Mouse (Mus musculus): ENCODE results near the gene Olfr605. TPM values are rescaled to one million over a fixed set of nuclear protein-coding genes. Genes with fewer than 3 reads are reported as not detected.

The Olfr605 gene
- polyA plus RNA-seq, 1 experiment from 2014 or later: not detected

DNA sequence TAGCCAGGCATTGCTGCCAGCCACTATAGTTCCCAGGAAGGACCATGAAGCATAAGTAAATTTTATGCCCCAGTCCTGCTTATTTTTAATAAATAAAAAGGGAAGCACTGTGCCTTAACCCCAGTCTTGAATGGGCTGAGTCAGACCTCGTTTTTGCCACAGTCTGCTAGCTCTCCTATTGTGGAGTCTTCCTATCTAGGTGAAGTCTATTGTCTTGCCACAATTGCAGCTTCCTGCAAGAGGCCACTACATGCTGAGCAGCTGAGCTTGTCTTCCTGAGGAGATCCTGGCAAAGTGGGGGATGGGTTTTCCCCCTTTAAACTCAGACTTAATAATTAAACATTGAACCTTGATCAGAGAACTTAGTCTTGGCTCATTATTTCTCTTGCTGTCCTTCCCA lies 46.3 kb downstream of the Olfr605 start:
- no peak overlapping the region for H3K9ac ChIP-seq (replicated peaks)
- 14% methylated on average over 1 of the region's 1 CpGs for WGBS (ENCODE audit: insufficient replicate concordance)
- no peaks in the 10 kb centered on the region for H3K36me3 ChIP-seq (replicated peaks; ENCODE audit: insufficient read depth, low read length)
- no peaks in the 10 kb centered on the region for H3K9me3 ChIP-seq (ENCODE audit: low read length)
- DNase-seq: no peak
- H3K4me2 ChIP-seq (ENCODE audit: low read depth, low read length): no peak overlapping the region
- no peak for ATAC-seq
- H3K4me3 ChIP-seq (ENCODE audit: low read depth, low read length): no peak overlapping the region
- no peak overlapping the region for H3K27ac ChIP-seq (ENCODE audit: low read depth)
- no peaks in the 10 kb centered on the region for H3K27me3 ChIP-seq (ENCODE audit: insufficient read depth, low read length)
- H3K4me1 ChIP-seq (ENCODE audit: insufficient read depth): no peaks in the 10 kb centered on the region
- no peak for TF ChIP-seq CTCF (IDR thresholded peaks at IDR 0.05; ENCODE audit: low read depth)
- TF ChIP-seq EP300 (IDR thresholded peaks at IDR 0.05; ENCODE audit: low read depth): no peak

DNA sequence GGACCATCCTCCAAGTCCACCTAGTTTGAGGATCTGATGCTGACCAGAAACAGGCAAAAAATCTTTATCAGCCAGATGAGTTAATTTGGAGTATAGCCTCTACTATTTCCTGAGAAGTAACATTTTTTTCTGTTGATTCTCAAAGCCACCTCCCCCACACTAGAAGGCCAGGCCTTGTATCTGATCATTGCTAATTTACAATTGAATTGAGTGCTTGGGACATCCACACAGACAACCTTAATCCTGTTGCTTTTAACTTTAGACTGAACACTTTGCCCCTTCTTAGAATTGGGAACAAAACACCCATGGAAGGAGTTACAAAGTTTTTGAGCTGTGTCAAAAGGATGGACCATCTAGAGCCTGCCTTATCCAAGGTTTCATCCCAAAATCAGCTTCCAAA lies 47.5 kb downstream of the Olfr605 start:
- Histone ChIP-seq H3K4me1 (ENCODE audit: insufficient read depth) (no peaks in the 10 kb centered on the region), H3K4me2 (ENCODE audit: low read depth, low read length) (no peak overlapping the region), H3K36me3 (replicated peaks; ENCODE audit: insufficient read depth, low read length) (no peaks in the 10 kb centered on the region), H3K9ac (replicated peaks) (no peak overlapping the region), H3K4me3 (ENCODE audit: low read depth, low read length) (no peak overlapping the region), H3K9me3 (ENCODE audit: low read length) (no peaks in the 10 kb centered on the region), H3K27ac (ENCODE audit: low read depth) (no peak overlapping the region), H3K27me3 (ENCODE audit: insufficient read depth, low read length) (no peaks in the 10 kb centered on the region)
- ATAC-seq (no peak), DNase-seq (no peak)
- TF ChIP-seq CTCF (IDR thresholded peaks at IDR 0.05; ENCODE audit: low read depth) (no peak), EP300 (IDR thresholded peaks at IDR 0.05; ENCODE audit: low read depth) (no peak)

Small RNA genes lying within 50 kb of the gene (microRNA-seq; reads per million reads assigned to microRNA genes)
- not detected for gene Gm25774

Other genes starting within 250 kb of the Olfr605 start
- gene Olfr593, start 233.6 kb downstream of the Olfr605 start, polyA plus RNA-seq (2015; fragmentation: Nextera tagmentation; extraction: Ambion mirVana): not detected in 2 replicates
- not detected in 2 replicates for gene Olfr594, start 228.4 kb downstream of the Olfr605 start, polyA plus RNA-seq (2015; fragmentation: Nextera tagmentation; extraction: Ambion mirVana)
- not detected in 2 replicates for gene Usp17ld, start 192.9 kb downstream of the Olfr605 start, polyA plus RNA-seq (2015; fragmentation: Nextera tagmentation; extraction: Ambion mirVana)
- not detected in 2 replicates for gene Olfr596, start 139.8 kb downstream of the Olfr605 start, polyA plus RNA-seq (2015; fragmentation: Nextera tagmentation; extraction: Ambion mirVana)
- not detected in 2 replicates for gene Olfr597, start 129.1 kb downstream of the Olfr605 start, polyA plus RNA-seq (2015; fragmentation: Nextera tagmentation; extraction: Ambion mirVana)
- not detected in 2 replicates for gene Olfr598, start 121.9 kb downstream of the Olfr605 start, polyA plus RNA-seq (2015; fragmentation: Nextera tagmentation; extraction: Ambion mirVana)
- not detected in 2 replicates for gene Olfr599, start 109.5 kb downstream of the Olfr605 start, polyA plus RNA-seq (2015; fragmentation: Nextera tagmentation; extraction: Ambion mirVana)
- gene Olfr600, start 95.8 kb downstream of the Olfr605 start, polyA plus RNA-seq (2015; fragmentation: Nextera tagmentation; extraction: Ambion mirVana): not detected in 2 replicates
- gene Olfr601, start 82.8 kb downstream of the Olfr605 start, polyA plus RNA-seq (2015; fragmentation: Nextera tagmentation; extraction: Ambion mirVana): not detected in 2 replicates
- not detected in 2 replicates for gene Olfr603, start 59.3 kb downstream of the Olfr605 start, polyA plus RNA-seq (2015; fragmentation: Nextera tagmentation; extraction: Ambion mirVana)
- gene Usp17lc, start 30.4 kb downstream of the Olfr605 start, polyA plus RNA-seq (2015; fragmentation: Nextera tagmentation; extraction: Ambion mirVana): not detected in 2 replicates
- not detected in 2 replicates for gene Olfr606, start 3.6 kb upstream of the Olfr605 start, polyA plus RNA-seq (2015; fragmentation: Nextera tagmentation; extraction: Ambion mirVana)
- gene Olfr607, start 18.7 kb upstream of the Olfr605 start, polyA plus RNA-seq (2015; fragmentation: Nextera tagmentation; extraction: Ambion mirVana): not detected in 2 replicates
- not detected in 2 replicates for gene Olfr608, start 24.4 kb upstream of the Olfr605 start, polyA plus RNA-seq (2015; fragmentation: Nextera tagmentation; extraction: Ambion mirVana)
- gene Olfr609, start 52.6 kb upstream of the Olfr605 start, polyA plus RNA-seq (2015; fragmentation: Nextera tagmentation; extraction: Ambion mirVana): not detected in 2 replicates
- not detected in 2 replicates for gene Olfr610, start 66.7 kb upstream of the Olfr605 start, polyA plus RNA-seq (2015; fragmentation: Nextera tagmentation; extraction: Ambion mirVana)
- not detected in 2 replicates for gene Olfr611, start 75.4 kb upstream of the Olfr605 start, polyA plus RNA-seq (2015; fragmentation: Nextera tagmentation; extraction: Ambion mirVana)
- gene Olfr612, start 97.3 kb upstream of the Olfr605 start, polyA plus RNA-seq (2015; fragmentation: Nextera tagmentation; extraction: Ambion mirVana): not detected in 2 replicates
- not detected in 2 replicates for gene Olfr613, start 102.6 kb upstream of the Olfr605 start, polyA plus RNA-seq (2015; fragmentation: Nextera tagmentation; extraction: Ambion mirVana)
- gene Olfr615, start 110.6 kb upstream of the Olfr605 start, polyA plus RNA-seq (2015; fragmentation: Nextera tagmentation; extraction: Ambion mirVana): not detected in 2 replicates
- not detected in 2 replicates for gene Olfr616, start 123.7 kb upstream of the Olfr605 start, polyA plus RNA-seq (2015; fragmentation: Nextera tagmentation; extraction: Ambion mirVana)
- not detected in 2 replicates for gene Olfr617, start 127.6 kb upstream of the Olfr605 start, polyA plus RNA-seq (2015; fragmentation: Nextera tagmentation; extraction: Ambion mirVana)
- not detected in 2 replicates for gene Olfr618, start 144.7 kb upstream of the Olfr605 start, polyA plus RNA-seq (2015; fragmentation: Nextera tagmentation; extraction: Ambion mirVana)
- gene Olfr619, start 155.1 kb upstream of the Olfr605 start, polyA plus RNA-seq (2015; fragmentation: Nextera tagmentation; extraction: Ambion mirVana): not detected in 2 replicates
- gene Olfr620, start 167.1 kb upstream of the Olfr605 start, polyA plus RNA-seq (2015; fragmentation: Nextera tagmentation; extraction: Ambion mirVana): not detected in 2 replicates
- not detected in 2 replicates for gene Olfr622, start 197.3 kb upstream of the Olfr605 start, polyA plus RNA-seq (2015; fragmentation: Nextera tagmentation; extraction: Ambion mirVana)
- not detected in 2 replicates for gene Olfr623, start 218.3 kb upstream of the Olfr605 start, polyA plus RNA-seq (2015; fragmentation: Nextera tagmentation; extraction: Ambion mirVana)
- gene Olfr624, start 225.8 kb upstream of the Olfr605 start, polyA plus RNA-seq (2015; fragmentation: Nextera tagmentation; extraction: Ambion mirVana): 0.01 TPM in 1 of 2 replicates, not detected in the other
- gene Olfr625-ps1, start 237.3 kb upstream of the Olfr605 start, polyA plus RNA-seq (2015; fragmentation: Nextera tagmentation; extraction: Ambion mirVana): not detected in 2 replicates